ENCODE assay signal across 23 mouse cellular contexts in the genomic region with DNA sequence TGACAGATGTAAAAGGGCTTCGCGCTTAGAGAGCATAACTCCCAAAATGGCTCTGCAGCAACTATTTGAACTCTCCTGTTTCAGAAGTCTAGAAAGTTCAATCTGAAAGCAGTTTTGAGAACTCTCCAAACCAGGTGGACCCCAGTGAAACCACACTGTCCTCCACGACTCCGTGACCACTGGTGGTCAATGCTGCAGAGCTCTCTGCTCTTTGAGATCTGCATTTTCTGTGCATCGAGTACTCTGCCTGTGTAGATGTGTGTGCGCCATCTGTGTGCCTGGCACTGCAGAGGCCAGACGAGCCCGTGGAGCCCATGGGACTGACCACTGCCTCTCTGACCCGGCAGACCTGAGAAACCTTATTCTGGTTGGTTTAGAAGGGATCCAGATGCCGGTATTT. TPM values are rescaled to one million over a fixed set of nuclear protein-coding genes. Genes with fewer than 3 reads are reported as not detected.
A peak's percentile ranks its signal among the peaks of the same experiment; 100 is the strongest.
DNase-seq lines count a peak whose midpoint lies in the region; ATAC-seq and TF ChIP-seq lines count a peak whose summit lies in the region.
"Had no signal": no experiment of that assay in that cellular context is flagged by ENCODE, and none has a peak within 500 bp of the region (broad histone marks: within the 10 kb centered on the region; RNA-seq: fewer than 3 reads in every experiment).

No protein-coding gene starts in this region.

- H3K4me2 ChIP-seq in kidney, embryonic 15.5 days: 0 out of 2 replicates have a peak overlapping the region, but pooled peaks have one; percentile 48
- H3K4me2 ChIP-seq in intestine, embryonic 15.5 days (replicated peaks): peak overlapping the region; percentile 44; the same call in 1 of the 2 replicates
- H3K4me2 ChIP-seq in stomach, embryonic 14.5 days (replicated peaks; ENCODE audit: low read depth, low read length): no peak overlapping the region
- H3K4me2 ChIP-seq: limb, embryonic 13.5 days; midbrain, embryonic 13.5 days had no signal

- DNase-seq in heart, embryonic 10.5 days (ENCODE audit: low spot score): no peak
- DNase-seq in heart, adult 8-10 months (ENCODE audit: low spot score): no peak
- DNase-seq in kidney, adult 11 months: no peak
- no peak for DNase-seq in lung, adult 2 months
- DNase-seq: cerebellum, adult 2 months; gastrocnemius, postnatal 10 days; right cerebral cortex, postnatal 25 days had no signal

- no peak overlapping the region for H3K4me3 ChIP-seq in heart, embryonic 10.5 days
- H3K4me3 ChIP-seq in kidney, embryonic 15.5 days (replicated peaks): no peak overlapping the region
- no peak overlapping the region; the same call in 1 of the 2 replicates for H3K4me3 ChIP-seq in intestine, embryonic 15.5 days (replicated peaks)
- H3K4me3 ChIP-seq in stomach, embryonic 14.5 days (ENCODE audit: low read depth, low read length): no peak overlapping the region
- no peak overlapping the region for H3K4me3 ChIP-seq in lung, adult 2 months (replicated peaks; ENCODE audit: extremely low read depth, low read depth, low read length)
- H3K4me3 ChIP-seq: limb, embryonic 13.5 days; midbrain, embryonic 13.5 days had no signal

- H3K9me3 ChIP-seq in heart, embryonic 10.5 days: no peaks in the 10 kb centered on the region
- H3K9me3 ChIP-seq in kidney, embryonic 15.5 days (replicated peaks): no peaks in the 10 kb centered on the region
- no peaks in the 10 kb centered on the region for H3K9me3 ChIP-seq in intestine, embryonic 15.5 days
- no peaks in the 10 kb centered on the region for H3K9me3 ChIP-seq in stomach, embryonic 14.5 days (ENCODE audit: control insufficient read depth, low read depth, low read length)
- H3K9me3 ChIP-seq: limb, embryonic 13.5 days; midbrain, embryonic 13.5 days had no signal

- peaks cover 78% of the 10 kb centered on the region for H3K36me3 ChIP-seq in heart, embryonic 10.5 days
- peaks cover 66% of the 10 kb centered on the region for H3K36me3 ChIP-seq in kidney, embryonic 15.5 days
- peaks cover 23% of the 10 kb centered on the region for H3K36me3 ChIP-seq in intestine, embryonic 15.5 days
- H3K36me3 ChIP-seq in stomach, embryonic 14.5 days (ENCODE audit: control insufficient read depth, insufficient read depth, low read length): peaks cover 51% of the 10 kb centered on the region

- no peak overlapping the region for H3K9ac ChIP-seq in kidney, embryonic 15.5 days
- no peak overlapping the region for H3K9ac ChIP-seq in intestine, embryonic 15.5 days
- no peak overlapping the region for H3K9ac ChIP-seq in stomach, embryonic 14.5 days (replicated peaks; ENCODE audit: low read depth, low read length)
- H3K9ac ChIP-seq: midbrain, embryonic 13.5 days had no signal

- 0 out of 2 replicates have a peak overlapping the region, but pooled peaks have one; percentile 30 for H3K27ac ChIP-seq in heart, embryonic 10.5 days
- peak overlapping the region; percentile 87 for H3K27ac ChIP-seq in kidney, embryonic 15.5 days
- H3K27ac ChIP-seq in intestine, embryonic 15.5 days: peak overlapping the region; percentile 73
- H3K27ac ChIP-seq in stomach, embryonic 14.5 days (ENCODE audit: low read length): peak overlapping the region; percentile 10; the same call in 1 of the 2 replicates
- H3K27ac ChIP-seq: hindbrain, postnatal 0 days; limb, embryonic 13.5 days; macrophage; midbrain, embryonic 13.5 days had no signal

- no peaks in the 10 kb centered on the region for H3K27me3 ChIP-seq in heart, embryonic 10.5 days (ENCODE audit: insufficient read depth, poor library complexity, severe bottlenecking)
- no peaks in the 10 kb centered on the region for H3K27me3 ChIP-seq in kidney, embryonic 15.5 days
- no peaks in the 10 kb centered on the region for H3K27me3 ChIP-seq in intestine, embryonic 15.5 days (replicated peaks)
- no peaks in the 10 kb centered on the region for H3K27me3 ChIP-seq in stomach, embryonic 14.5 days (ENCODE audit: control insufficient read depth, insufficient read depth, low read length)
- H3K27me3 ChIP-seq: limb, embryonic 13.5 days; midbrain, embryonic 13.5 days; Patski had no signal

- no peak for TF ChIP-seq POLR2A in lung, adult 2 months (IDR thresholded peaks at IDR 0.05; ENCODE audit: borderline replicate concordance, extremely low read depth, low read depth, low read length)

- no peak for ATAC-seq in kidney, embryonic 15.5 days (replicated peaks; ENCODE audit: low FRiP score)
- no peak for ATAC-seq in intestine, embryonic 15.5 days
- ATAC-seq in stomach, embryonic 14.5 days (ENCODE audit: insufficient number of reproducible peaks, insufficient read depth, low FRiP score, low read depth): no peak
- ATAC-seq: activated CD4-positive, CD25-positive, alpha-beta regulatory T cell, adult 4 months; hindbrain, postnatal 0 days; midbrain, embryonic 13.5 days had no signal

- WGBS in heart, embryonic 10.5 days: 90% methylated on average over 10 of the region's 10 CpGs
- WGBS in kidney, embryonic 15.5 days: 65% methylated on average over 10 of the region's 10 CpGs
- WGBS in intestine, embryonic 15.5 days: 85% methylated on average over 10 of the region's 10 CpGs
- WGBS in stomach, embryonic 14.5 days: 87% methylated on average over 10 of the region's 10 CpGs
- 85% methylated on average over 10 of the region's 10 CpGs for WGBS in lung, adult 2 months

- TF ChIP-seq CTCF in lung, adult 2 months (IDR thresholded peaks at IDR 0.05; ENCODE audit: insufficient read depth, low read length): no peak

- H3K4me1 ChIP-seq in heart, embryonic 10.5 days: peaks cover 49% of the 10 kb centered on the region
- peaks cover 58% of the 10 kb centered on the region for H3K4me1 ChIP-seq in kidney, embryonic 15.5 days
- H3K4me1 ChIP-seq in intestine, embryonic 15.5 days (replicated peaks): peaks cover 26% of the 10 kb centered on the region
- H3K4me1 ChIP-seq in stomach, embryonic 14.5 days (ENCODE audit: control insufficient read depth, insufficient read depth, low read length): peaks cover 11% of the 10 kb centered on the region; the same call in 1 of the 2 replicates
- peaks cover 18% of the 10 kb centered on the region for H3K4me1 ChIP-seq in lung, adult 2 months (ENCODE audit: control insufficient read depth, insufficient read depth, low read length)
- H3K4me1 ChIP-seq: midbrain, embryonic 13.5 days had no signal

RNA-seq across cellular contexts. Expression of gene Pola2, which starts 9.1 kb away (rescaled TPM):
- polyA plus RNA-seq in heart, embryonic 10.5 days (2016; fragmentation: Nextera tagmentation; extraction: Ambion mirVana): 70.0 and 80.7 TPM in 2 replicates
- 10 to 100 TPM in 2 of 4 experiments, 1 to 10 TPM in 2; 7.8 to 13.5 (median 9.3) TPM for total RNA-seq in heart, adult 8-10 months (2022)
- polyA plus RNA-seq in kidney, embryonic 15.5 days (2015; fragmentation: Nextera tagmentation; extraction: Ambion mirVana): 75.3 and 83.2 TPM in 2 replicates
- polyA plus RNA-seq in intestine, embryonic 15.5 days (2015; fragmentation: Nextera tagmentation; extraction: Ambion mirVana): 64.0 and 65.8 TPM in 2 replicates
- polyA plus RNA-seq in stomach, embryonic 14.5 days (2014; fragmentation: Nextera tagmentation; extraction: Ambion mirVana): 68.9 and 73.2 TPM in 2 replicates
- 30.5 and 32.7 TPM in 2 replicates for polyA plus RNA-seq in lung, adult 2 months (2012; rRNA removed)

RNA-seq across cellular contexts. Expression of gene Cdc42ep2, which starts 30.3 kb away (rescaled TPM):
- polyA plus RNA-seq in heart, embryonic 10.5 days (2016; fragmentation: Nextera tagmentation; extraction: Ambion mirVana): 5.9 and 7.4 TPM in 2 replicates
- 1 to 10 TPM; 6.0 to 9.7 (median 8.9) TPM for total RNA-seq in heart, adult 8-10 months (2022)
- polyA plus RNA-seq in kidney, embryonic 15.5 days (2015; fragmentation: Nextera tagmentation; extraction: Ambion mirVana): 13.4 and 15.5 TPM in 2 replicates
- polyA plus RNA-seq in intestine, embryonic 15.5 days (2015; fragmentation: Nextera tagmentation; extraction: Ambion mirVana): 11.9 and 12.4 TPM in 2 replicates
- 7.3 and 7.4 TPM in 2 replicates for polyA plus RNA-seq in stomach, embryonic 14.5 days (2014; fragmentation: Nextera tagmentation; extraction: Ambion mirVana)
- 22.2 and 24.1 TPM in 2 replicates for polyA plus RNA-seq in lung, adult 2 months (2012; rRNA removed)
- total RNA-seq: hematopoietic stem cell, adult 5-6 weeks had no signal

RNA-seq across cellular contexts. Expression of gene Slc22a20, which starts 31.0 kb away (rescaled TPM):
- not detected in 2 replicates for polyA plus RNA-seq in heart, embryonic 10.5 days (2016; fragmentation: Nextera tagmentation; extraction: Ambion mirVana)
- not detected for total RNA-seq in heart, adult 8-10 months (2022)
- polyA plus RNA-seq in kidney, embryonic 15.5 days (2015; fragmentation: Nextera tagmentation; extraction: Ambion mirVana): not detected in 2 replicates
- not detected in 2 replicates for polyA plus RNA-seq in intestine, embryonic 15.5 days (2015; fragmentation: Nextera tagmentation; extraction: Ambion mirVana)
- polyA plus RNA-seq in stomach, embryonic 14.5 days (2014; fragmentation: Nextera tagmentation; extraction: Ambion mirVana): not detected in 2 replicates
- polyA plus RNA-seq in lung, adult 2 months (2012; rRNA removed): not detected in 2 replicates
- total RNA-seq: adrenal gland, postnatal 25 days; gastrocnemius, postnatal 10 days; hematopoietic stem cell, adult 5-6 weeks; hindbrain, postnatal 0 days; layer of hippocampus, postnatal 10 days had no signal
- polyA plus RNA-seq: activated CD4-positive, CD25-positive, alpha-beta regulatory T cell, adult 4 months; C2C12; cerebellum, adult 2 months; cortical plate, adult 2 months; embryonic facial prominence, embryonic 14.5 days; hindbrain, postnatal 0 days; limb, embryonic 13.5 days; macrophage; midbrain, embryonic 13.5 days; neural tube, embryonic 14.5 days; Patski had no signal

RNA-seq across cellular contexts. Expression of gene Dpf2, which starts 42.1 kb away (rescaled TPM):
- 134 and 150 TPM in 2 replicates for polyA plus RNA-seq in heart, embryonic 10.5 days (2016; fragmentation: Nextera tagmentation; extraction: Ambion mirVana)
- total RNA-seq in heart, adult 8-10 months (2022): 10 to 100 TPM; 71.9 to 95.2 (median 81.1) TPM
- polyA plus RNA-seq in kidney, embryonic 15.5 days (2015; fragmentation: Nextera tagmentation; extraction: Ambion mirVana): 166 and 178 TPM in 2 replicates
- 109 and 118 TPM in 2 replicates for polyA plus RNA-seq in intestine, embryonic 15.5 days (2015; fragmentation: Nextera tagmentation; extraction: Ambion mirVana)
- 132 and 148 TPM in 2 replicates for polyA plus RNA-seq in stomach, embryonic 14.5 days (2014; fragmentation: Nextera tagmentation; extraction: Ambion mirVana)
- polyA plus RNA-seq in lung, adult 2 months (2012; rRNA removed): 87.1 and 103 TPM in 2 replicates

Comparison
In these comparisons a context has a peak if more than half of its experiments do, and no peak if none do; other contexts are left out.
1. H3K27ac ChIP-seq: peak in every context shown above with its lines; median percentile 87 in kidney, embryonic 15.5 days; 73 in intestine, embryonic 15.5 days; 30 in heart, embryonic 10.5 days; 10 in stomach, embryonic 14.5 days.